Mouse (Mus musculus): ENCODE results near the gene Rad51d.
A peak's percentile ranks its signal among the peaks of the same experiment; 100 is the strongest.

DNA sequence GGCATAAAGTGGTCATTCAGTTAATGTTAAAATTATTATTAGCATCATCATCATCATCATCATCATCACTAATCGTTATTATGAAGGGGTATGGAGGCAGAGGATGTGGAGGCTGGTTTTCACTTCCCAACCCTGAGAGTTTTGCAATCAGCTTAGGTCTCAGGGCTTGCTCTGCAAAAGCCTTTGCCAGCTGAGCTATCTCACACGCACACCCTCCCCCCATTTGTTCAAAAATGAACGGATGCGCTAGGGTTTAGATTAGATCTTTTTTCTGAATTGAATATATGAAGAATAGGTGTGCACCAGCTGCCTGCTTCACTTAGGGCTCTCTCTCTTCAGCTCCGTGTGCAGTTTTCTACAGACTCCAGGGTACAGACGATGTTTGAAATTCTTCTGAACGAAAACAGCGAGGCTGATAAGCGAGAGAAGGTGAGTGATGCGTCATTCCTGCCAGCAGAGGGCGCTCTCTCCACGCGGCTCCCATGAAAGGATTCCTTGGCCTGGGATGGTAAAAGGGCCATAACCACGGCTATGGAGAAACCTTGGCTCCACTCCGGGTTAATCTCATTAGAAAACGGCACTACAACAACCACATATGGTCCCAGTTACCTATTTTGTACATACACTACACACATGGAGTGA, 24.4 kb upstream of the Rad51d start:
- TF ChIP-seq POLR2A (IDR thresholded peaks at IDR 0.05; ENCODE audit: extremely low read depth, insufficient read depth, low read length) (no peak), CTCF (IDR thresholded peaks at IDR 0.05; ENCODE audit: extremely low read depth, insufficient read depth, low read length) (peak; percentile 98)

Measured in cortical plate, adult 2 months (tissue).